Mouse (Mus musculus) heart, adult 2 months (tissue): ENCODE data around the gene Ncdn.

Source experiments
- CTCF ChIP-seq: fragments of 200-600 bp; IDR thresholded peaks from 2 replicates; pipeline ENCODE4 v1.8.1; 2022; ENCODE audit warnings: antibody characterized with exemption, mild to moderate bottlenecking, moderate library complexity
- POLR2A ChIP-seq: fragments of 200-500 bp; IDR thresholded peaks from 2 replicates; pipeline ENCODE4 v1.6.1; 2011; ENCODE audit warnings: mild to moderate bottlenecking, low read depth, low read length, control low read depth; ENCODE audit not compliant: insufficient read depth

GRCm38 (mm10) chr4:126756766-126757165, 3.5 kb upstream of the Ncdn start:
- no peak for TF ChIP-seq POLR2A
- TF ChIP-seq CTCF = no peak
